Mouse (Mus musculus): ENCODE data around the gene Strn.

DNA sequence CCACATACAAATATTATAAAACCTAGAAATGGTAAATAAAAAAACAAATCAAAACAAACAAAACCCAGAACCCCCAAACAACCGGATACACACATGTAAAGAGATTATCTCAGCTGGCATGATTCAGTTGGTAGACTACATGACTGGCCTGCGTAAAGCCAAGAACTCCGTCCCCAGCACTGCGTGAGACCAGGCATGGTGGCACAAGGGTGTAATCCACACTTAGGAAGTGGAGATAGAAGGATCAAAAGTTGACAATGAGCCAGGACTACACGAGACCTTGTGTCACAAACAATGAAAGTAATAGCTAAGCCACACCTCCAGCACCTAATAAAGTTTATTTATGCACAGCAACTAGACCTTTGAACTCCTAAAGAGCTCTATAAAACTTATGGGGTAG, 49.0 kb downstream of the Strn start:
- TF ChIP-seq GATA1 (IDR thresholded peaks at IDR 0.05; ENCODE audit: borderline replicate concordance, low read length) (no peak), FLI1 (IDR thresholded peaks at IDR 0.05; ENCODE audit: low read length) (no peak)
